Mouse (Mus musculus) layer of hippocampus, adult 8-10 months (tissue): ENCODE measurements around the gene Idua. TPM values are rescaled to one million over a fixed set of nuclear protein-coding genes. Genes with fewer than 3 reads are reported as not detected.
A peak's percentile ranks its signal among the peaks of the same experiment; 100 is the strongest.

Source experiments
- DNase-seq, 2 experiments: peaks; one replicate each; pipeline ENCODE4 v3.0.0; 2022; ENCODE audit warnings: low spot score in 2 of 2
- total RNA-seq, 4 experiments: library from RNA; stranded (reverse); gene quantifications; 2 replicates each; pipeline ENCODE4 v1.2.4; 2022

Gene Idua
- total RNA-seq, 4 experiments from 2014 or later = 17.4 to 27.3 (median 22.4) TPM

GRCm38 (mm10) chr5:108679909-108680308 is 19.8 kb downstream of the Idua start:
- no peak for DNase-seq

- no peak for DNase-seq
Observed at GRCm38 (mm10) chr5:108680871-108681270, 20.7 kb downstream of the Idua start.

DNA sequence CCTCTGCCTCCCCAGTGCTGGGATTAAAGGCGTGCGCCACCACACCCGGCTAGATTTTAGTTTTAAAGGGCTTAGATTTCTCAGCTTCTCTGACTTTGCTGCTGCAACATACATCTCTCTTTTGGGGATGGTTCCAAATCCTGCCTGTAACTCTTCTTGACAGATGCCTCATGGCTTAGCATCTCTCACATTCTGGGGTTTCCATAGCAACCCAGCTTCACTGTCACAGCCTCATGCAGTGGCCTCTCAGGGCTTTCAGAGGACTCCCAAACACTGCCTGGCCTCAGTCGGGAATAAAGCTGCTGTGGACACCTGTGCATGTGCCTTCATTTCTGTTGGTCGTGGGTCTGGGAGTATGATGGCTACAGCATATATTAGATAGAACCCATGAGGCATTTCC is 29.0 kb downstream of the Idua start:
- no peak for DNase-seq

- no peak for DNase-seq
Observed at GRCm38 (mm10) chr5:108691152-108691551, 31.0 kb downstream of the Idua start.

DNA sequence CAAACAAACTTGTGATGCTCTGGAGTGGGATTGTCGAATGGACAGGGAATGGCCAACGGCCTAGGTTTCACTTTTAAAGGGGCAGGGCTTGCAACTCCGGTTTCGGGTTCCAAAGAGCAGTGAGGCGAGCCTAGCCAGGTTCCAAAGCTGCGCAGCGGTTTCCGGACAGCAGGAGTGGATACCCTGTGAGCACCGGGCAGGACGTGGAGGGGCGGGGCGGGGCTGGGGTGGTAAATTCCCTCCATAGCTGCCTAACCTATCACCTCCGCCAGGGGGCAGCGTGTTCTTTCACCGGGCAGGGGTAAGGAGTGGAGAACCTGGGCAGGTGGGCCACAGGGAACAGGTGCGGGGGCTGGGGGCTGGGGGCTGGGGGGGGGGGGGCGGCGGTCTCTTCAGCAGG is 32.1 kb downstream of the Idua start, which contains the start of gene Fgfrl1:
Fgfrl1 (plus strand) TSS at position 112 of the 400 bp plus-strand sequence.
- DNase-seq = no peak

DNA sequence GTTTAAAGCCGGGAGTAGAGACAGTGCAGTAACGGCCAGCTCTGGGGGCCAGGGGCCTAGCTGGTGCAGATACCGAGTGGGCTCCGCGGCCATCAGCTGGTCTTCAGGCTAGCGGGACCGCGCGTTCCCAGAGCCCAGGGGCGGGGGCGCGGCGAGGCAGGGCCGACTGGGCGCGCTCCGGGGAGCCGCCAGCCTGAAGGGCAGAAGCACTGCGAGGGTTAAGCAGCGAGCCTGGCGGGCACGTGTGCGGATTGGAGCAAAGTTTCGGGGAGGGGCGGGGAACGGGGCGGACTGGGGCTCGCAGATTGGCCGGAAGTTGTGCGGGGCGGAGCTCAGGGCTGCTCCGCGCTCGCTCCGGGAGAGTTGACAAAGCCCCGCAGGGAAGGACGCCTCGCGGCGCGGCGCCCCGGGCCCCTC is 33.7 kb downstream of the Idua start:
- peak in 1 of 2 experiments; percentile 40 for DNase-seq

- DNase-seq = peak in 1 of 2 experiments; percentile 56
Observed at GRCm38 (mm10) chr5:108694352-108695261, 34.5 kb downstream of the Idua start.

DNA sequence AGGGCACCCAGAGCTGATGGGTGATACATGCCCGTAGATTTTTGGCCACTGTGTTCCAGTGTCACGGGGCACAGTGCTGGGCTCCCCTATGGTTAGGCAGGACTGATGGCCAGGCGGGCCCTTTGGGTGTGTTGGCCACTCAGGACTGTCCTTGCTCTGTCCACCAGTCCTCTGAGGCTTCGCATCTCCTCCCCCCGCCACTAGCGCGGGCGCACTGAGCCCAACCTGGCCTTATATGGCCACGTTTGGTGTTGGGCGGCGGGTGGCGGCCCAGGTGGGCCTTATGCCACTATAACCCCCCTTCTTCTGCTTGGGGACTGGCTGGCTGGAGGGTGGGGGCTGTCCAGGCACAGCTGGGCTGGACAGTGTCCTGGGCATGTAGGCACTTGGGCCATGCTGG is 35.7 kb downstream of the Idua start:
- no peak for DNase-seq

DNA sequence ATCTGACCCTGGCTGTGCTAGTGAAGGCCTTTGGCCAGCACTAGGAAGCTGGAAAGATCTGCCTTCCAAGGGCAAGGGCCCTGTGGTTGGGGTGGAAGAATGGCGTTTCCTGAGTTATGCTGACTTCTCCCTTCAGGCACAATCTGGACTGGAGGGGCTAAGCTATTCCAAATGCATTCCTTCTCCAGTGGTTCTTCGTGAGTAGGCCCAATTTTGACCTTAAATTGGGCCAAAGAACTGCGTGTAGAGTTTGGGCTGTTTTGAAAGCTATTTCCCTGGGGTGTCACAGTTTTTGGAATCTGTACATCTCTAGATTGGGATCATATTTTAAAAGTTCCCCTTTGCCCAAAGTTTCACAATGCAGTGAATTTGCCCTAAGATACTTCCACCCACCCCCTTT is 36.4 kb downstream of the Idua start:
- DNase-seq = no peak

GRCm38 (mm10) chr5:108697341-108697753 is 37.2 kb downstream of the Idua start:
- DNase-seq = peak; percentile 75 to 83

DNA sequence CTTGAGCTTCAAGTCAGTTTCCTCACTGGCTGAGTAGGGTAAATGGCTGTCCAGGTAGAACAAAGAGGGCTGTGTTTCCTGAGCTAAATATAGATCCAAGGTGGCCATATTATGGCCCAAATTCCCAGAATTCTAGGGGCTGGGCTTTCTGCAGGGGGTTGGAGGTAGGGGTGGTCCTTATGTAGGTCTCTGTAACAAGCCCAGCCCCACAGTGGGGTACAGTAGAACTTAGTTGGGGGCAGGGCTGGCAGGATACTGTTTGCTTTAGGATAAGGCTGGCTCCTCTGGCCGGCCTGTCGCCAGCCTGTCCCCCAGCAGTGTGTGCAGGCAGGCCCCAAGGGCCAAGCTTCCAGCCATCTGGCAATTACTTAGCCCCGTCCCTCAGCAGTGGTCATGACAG is 40.2 kb downstream of the Idua start:
- no peak for DNase-seq

DNA sequence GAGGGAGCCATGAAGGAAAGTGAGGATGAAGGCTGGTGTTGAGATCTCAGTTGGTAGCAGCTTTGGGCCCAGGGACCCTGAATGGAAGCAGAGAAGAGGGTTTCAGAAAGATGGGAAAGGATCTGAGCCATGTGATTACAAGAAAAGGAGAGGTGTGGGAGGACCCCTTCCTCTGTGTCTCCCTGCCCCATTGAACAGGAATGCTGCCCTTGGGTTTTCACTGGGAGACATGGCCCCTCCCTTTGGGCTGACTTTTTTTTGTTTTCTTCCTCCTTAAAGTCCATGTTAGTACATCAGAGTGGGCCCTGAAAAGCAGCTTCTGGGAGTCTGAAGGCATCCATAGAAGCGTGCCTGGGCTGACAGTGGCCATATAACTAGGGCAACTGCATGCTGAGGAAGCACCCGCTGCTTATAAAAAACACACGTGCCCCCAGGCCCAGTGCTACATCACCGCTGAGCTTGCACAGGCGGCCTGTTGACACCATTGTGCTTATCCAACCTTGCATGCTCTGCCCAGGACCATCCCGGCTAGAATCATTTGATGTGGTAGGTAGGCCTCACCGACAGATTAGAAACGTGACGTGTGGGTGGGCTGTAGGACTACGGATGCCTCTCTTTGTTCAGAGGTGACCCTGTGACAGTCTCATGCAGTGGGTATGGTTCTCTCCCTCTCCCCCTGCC is 41.4 kb downstream of the Idua start:
- DNase-seq = no peak

DNA sequence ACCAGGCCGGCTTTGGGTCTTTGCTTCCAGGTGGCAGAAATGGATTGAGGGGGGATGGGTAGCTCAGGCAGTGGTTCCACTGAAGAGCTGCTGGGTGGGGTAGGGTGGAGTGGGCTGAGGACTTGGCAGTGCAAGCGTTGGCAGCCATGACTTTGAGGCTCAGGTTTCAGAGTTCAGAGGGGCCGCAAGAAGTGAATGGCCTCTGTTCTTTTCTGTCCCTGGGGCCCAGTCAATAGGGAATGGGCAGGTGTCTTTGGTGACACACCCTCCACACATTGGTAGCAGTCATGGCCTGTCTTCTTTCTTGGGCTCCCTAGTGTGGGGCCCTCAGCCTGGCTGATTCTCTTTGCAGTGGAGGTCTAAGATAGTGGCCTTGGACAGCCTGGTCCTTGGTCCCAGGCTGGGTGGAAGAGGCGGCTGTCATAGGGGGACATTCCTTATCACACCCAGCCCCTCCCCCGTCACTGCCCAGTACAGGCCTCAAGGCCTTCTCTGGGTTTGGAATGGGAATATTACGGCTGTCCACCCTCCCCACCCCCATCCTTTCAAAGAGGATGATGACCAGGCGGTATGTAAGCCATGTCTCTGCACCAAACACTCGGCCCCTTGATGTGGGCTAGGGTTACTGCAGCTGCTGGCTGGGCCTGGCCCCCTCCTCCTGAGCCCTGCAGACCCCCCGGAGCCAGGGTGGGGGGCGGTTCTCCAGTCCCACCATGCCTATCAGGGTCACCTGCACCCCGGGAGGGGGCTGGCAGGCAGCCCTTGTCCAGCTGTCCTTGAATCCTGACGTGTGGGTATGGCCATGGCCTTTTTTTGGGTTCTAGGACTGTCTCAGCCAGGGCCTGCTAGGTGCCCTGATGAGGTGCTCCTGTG is 43.9 kb downstream of the Idua start:
- DNase-seq = no peak

DNA sequence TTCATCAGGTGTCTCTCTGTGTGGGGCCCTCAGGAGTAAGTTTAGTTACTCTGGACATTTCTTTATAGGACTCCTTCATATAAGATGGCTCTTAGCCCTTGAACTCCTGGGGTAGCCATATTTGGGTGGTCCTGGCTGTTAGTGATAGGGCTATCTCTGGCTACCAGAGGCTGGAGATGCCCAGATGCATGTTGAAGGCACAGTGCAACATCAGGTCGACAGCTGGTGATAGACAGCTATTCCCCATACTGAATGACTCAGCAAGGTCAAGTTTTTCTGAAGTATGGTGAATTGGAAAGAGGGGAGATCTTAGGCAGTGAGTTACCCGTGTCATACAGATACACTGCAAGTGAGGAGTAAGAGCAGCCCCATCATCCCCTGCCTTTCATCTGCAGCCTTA is 47.6 kb downstream of the Idua start:
- DNase-seq = no peak

DNA sequence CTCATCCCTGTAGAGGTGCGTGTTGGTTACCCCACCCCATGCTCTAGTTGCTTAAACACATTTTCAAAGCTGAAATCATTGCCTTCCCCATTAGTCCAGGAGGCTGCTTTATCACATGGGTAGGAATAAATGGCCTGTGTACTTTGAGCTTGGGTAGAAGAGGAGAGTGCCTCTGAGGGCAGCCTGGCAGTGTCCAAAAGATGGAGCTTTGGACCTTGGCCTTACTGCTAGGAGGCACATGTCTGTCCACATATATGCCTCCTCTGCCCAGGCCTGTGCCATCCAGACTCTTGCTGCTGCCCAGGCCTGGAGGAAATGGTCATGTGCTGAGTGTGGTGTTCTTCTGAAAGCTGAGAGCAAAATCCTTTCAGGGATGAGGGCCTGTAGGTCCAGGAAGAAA is 48.3 kb downstream of the Idua start:
- DNase-seq = no peak

- no peak for DNase-seq
Observed at GRCm38 (mm10) chr5:108708981-108709731, 49.0 kb downstream of the Idua start.

GRCm38 (mm10) chr5:108711968-108712367 is 51.8 kb downstream of the Idua start:
- DNase-seq = no peak

GRCm38 (mm10) chr5:108713096-108713495 is 53.0 kb downstream of the Idua start:
- DNase-seq = no peak

DNA sequence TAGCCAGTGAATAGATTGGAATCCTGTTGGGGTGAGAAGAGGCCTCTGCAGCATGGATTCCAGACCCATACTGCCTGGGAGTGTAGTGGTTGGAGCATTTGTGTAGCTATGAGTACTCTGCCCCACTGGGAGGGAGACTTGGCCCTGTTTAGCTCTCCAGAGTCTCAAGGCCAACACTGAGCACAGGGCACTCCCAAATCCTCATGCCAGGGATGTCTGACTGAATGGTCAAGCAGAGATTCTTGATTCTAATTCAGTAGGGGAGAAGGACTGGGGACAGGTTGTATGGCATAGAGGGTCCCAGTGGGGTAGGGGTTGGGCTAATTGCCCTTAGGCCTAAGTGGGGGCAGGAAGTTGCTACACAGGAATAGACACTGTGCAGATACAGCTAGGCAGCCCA is 53.6 kb downstream of the Idua start:
- no peak for DNase-seq

DNA sequence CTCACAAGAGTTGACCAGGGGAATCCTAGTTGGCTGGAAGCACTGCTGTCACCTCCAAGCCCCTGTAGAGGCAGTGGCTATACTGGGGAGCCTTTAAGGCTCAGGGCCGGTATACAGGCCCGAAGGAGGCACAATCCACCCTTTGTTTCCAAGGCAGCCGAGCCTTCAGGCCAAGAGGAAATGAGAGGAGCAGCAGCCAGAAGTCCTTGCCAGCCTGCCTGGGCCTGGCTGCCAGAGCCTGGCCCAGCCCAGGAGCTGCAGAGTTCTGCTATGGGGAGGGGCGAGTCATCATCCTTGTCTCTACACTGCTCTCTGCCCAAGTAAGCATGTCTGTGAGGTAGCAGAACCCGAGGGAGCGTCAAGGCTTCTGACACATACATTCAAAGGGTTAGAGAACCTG is 54.0 kb downstream of the Idua start:
- peak; percentile 46 for DNase-seq

- DNase-seq = no peak
Observed at GRCm38 (mm10) chr5:108715974-108716373, 55.8 kb downstream of the Idua start.
